Mouse (Mus musculus): Measurements from ENCODE around the gene Pprc1. TPM values are rescaled to one million over a fixed set of nuclear protein-coding genes. Genes with fewer than 3 reads are reported as not detected.

Pprc1 gene
- total and polyA plus RNA-seq, 3 experiments = 27.8 to 135 (median 39.3) TPM

- no peak for TF ChIP-seq MAFK (IDR thresholded peaks at IDR 0.05; ENCODE audit: borderline replicate concordance, low read depth, low read length)
- TF ChIP-seq BHLHE40 (IDR thresholded peaks at IDR 0.05; ENCODE audit: borderline replicate concordance, low read depth, low read length) = no peak
- TF ChIP-seq ZC3H11A (IDR thresholded peaks at IDR 0.05; ENCODE audit: low read depth, low read length) = no peak
These were observed 29.6 kb downstream of the Pprc1 start (continued) for GRCm38 (mm10) chr19:46074266-46074665.

GRCm38 (mm10) chr19:46075616-46076607, 31.2 kb downstream of the Pprc1 start, which contains the start of gene Nolc1:
Gene Nolc1 (plus strand): TSS chr19:46075863.
- peak within 1 kb of the TSS; percentile 89 to 91 for H3K4me3 ChIP-seq (ENCODE audit: control insufficient read depth in 1 of 2, insufficient read depth in 1 of 2, low read depth in 2 of 2, low read length in 2 of 2)
- peak; percentile 100 for DNase-seq (ENCODE audit: low read depth, low spot score)
- H3K9me3 ChIP-seq (replicated peaks; ENCODE audit: insufficient read depth, low read length) = no peaks in the 10 kb centered on the region
- H3K9ac ChIP-seq (ENCODE audit: control insufficient read depth, low read depth, low read length, poor library complexity, severe bottlenecking) = peak within 1 kb of the TSS; percentile 83
- H3K36me3 ChIP-seq (ENCODE audit: control insufficient read depth in 1 of 2, insufficient read depth in 2 of 2, low read length in 2 of 2) = peaks cover 16 to 18% of the 10 kb centered on the region in 2 experiments
- peaks cover 42% of the 10 kb centered on the region for H3K79me2 ChIP-seq (ENCODE audit: control insufficient read depth, insufficient read depth, low read length, poor library complexity)
- H3K27me3 ChIP-seq (ENCODE audit: control insufficient read depth in 1 of 2, insufficient read depth in 2 of 2, low read length in 2 of 2) = no peaks in the 10 kb centered on the region
- peak within 1 kb of the TSS; percentile 74 for H3K27ac ChIP-seq (ENCODE audit: control insufficient read depth, low read depth, low read length)
- H3K4me1 ChIP-seq (ENCODE audit: control insufficient read depth in 1 of 2, insufficient read depth in 2 of 2, low read length in 2 of 2) = peaks cover 2 to 10% of the 10 kb centered on the region in 2 experiments; a peak in 3 of 4 replicates
- TF ChIP-seq BHLHE40 (IDR thresholded peaks at IDR 0.05; ENCODE audit: borderline replicate concordance, low read depth, low read length) (no peak), MXI1 (IDR thresholded peaks at IDR 0.05; ENCODE audit: low read depth, low read length) (peak; percentile 100), CHD1 (IDR thresholded peaks at IDR 0.05; ENCODE audit: low read depth, low read length) (peak; percentile 93), HCFC1 (IDR thresholded peaks at IDR 0.05; ENCODE audit: low read depth, low read length) (peak; percentile 98), GATA1 (IDR thresholded peaks at IDR 0.05; ENCODE audit: low read depth, low read length) (no peak), POLR2AphosphoS2 (IDR thresholded peaks at IDR 0.05; ENCODE audit: low read length) (peak; percentile 96), ZKSCAN1 (IDR thresholded peaks at IDR 0.05; ENCODE audit: low read depth, low read length) (no peak), GABPA (IDR thresholded peaks at IDR 0.05; ENCODE audit: low read depth, low read length) (no peak), POLR2AphosphoS5 (IDR thresholded peaks at IDR 0.05; ENCODE audit: borderline replicate concordance, low read depth, low read length) (peak; percentile 73; the same call in 1 of the 2 replicates), MAX (IDR thresholded peaks at IDR 0.05; ENCODE audit: low read length) (peak; percentile 98), NELFE (IDR thresholded peaks at IDR 0.05; ENCODE audit: low read depth, low read length) (peak; percentile 97), NRF1 (IDR thresholded peaks at IDR 0.05; ENCODE audit: insufficient read depth, low read depth, low read length, poor library complexity, severe bottlenecking) (peak; percentile 75), USF1 (IDR thresholded peaks at IDR 0.05; ENCODE audit: low read depth, low read length) (peak; percentile 78), MYB (IDR thresholded peaks at IDR 0.05; ENCODE audit: low read depth, low read length) (no peak), RCOR1 (IDR thresholded peaks at IDR 0.05; ENCODE audit: low read depth, low read length) (no peak), CHD2 (IDR thresholded peaks at IDR 0.05; ENCODE audit: low read length) (no peak), ZNF384 (IDR thresholded peaks at IDR 0.05; ENCODE audit: low read depth, low read length) (no peak), TBP (IDR thresholded peaks at IDR 0.05; ENCODE audit: low read depth, low read length) (peak; percentile 88), MYC (IDR thresholded peaks at IDR 0.05; ENCODE audit: low read depth, low read length) (peak; percentile 100), ZC3H11A (IDR thresholded peaks at IDR 0.05; ENCODE audit: low read depth, low read length) (no peak), SIN3A (IDR thresholded peaks at IDR 0.05; ENCODE audit: low read length) (peak; percentile 99), RAD21 (IDR thresholded peaks at IDR 0.05; ENCODE audit: low read depth, low read length) (no peak), TAL1 (IDR thresholded peaks at IDR 0.05; ENCODE audit: low read length) (no peak), CTCF (IDR thresholded peaks at IDR 0.05 in 2 of 3, conservative IDR thresholded peaks at IDR 0.05 in 1 of 3; ENCODE audit: control insufficient read depth in 1 of 3, insufficient read depth in 1 of 3, low read depth in 2 of 3, low read length in 3 of 3, poor library complexity in 1 of 3, severe bottlenecking in 1 of 3) (no peak), JUND (IDR thresholded peaks at IDR 0.05; ENCODE audit: low read depth, low read length) (no peak), TCF12 (IDR thresholded peaks at IDR 0.05; ENCODE audit: low read depth, low read length) (peak; percentile 70), E2F4 (IDR thresholded peaks at IDR 0.05; ENCODE audit: borderline replicate concordance, low read depth, low read length) (peak; percentile 100), MAFK (IDR thresholded peaks at IDR 0.05; ENCODE audit: borderline replicate concordance, low read depth, low read length) (no peak), POLR2A (IDR thresholded peaks at IDR 0.05; ENCODE audit: control insufficient read depth in 1 of 2, insufficient read depth in 1 of 2, low read depth in 1 of 2, low read length in 2 of 2, poor library complexity in 1 of 2) (peak; percentile 91 to 99), ETS1 (IDR thresholded peaks at IDR 0.05; ENCODE audit: low read depth, low read length) (peak; percentile 74; the same call in 1 of the 2 replicates), USF2 (IDR thresholded peaks at IDR 0.05; ENCODE audit: borderline replicate concordance in 1 of 2, insufficient read depth in 1 of 2, low read depth in 1 of 2, low read length in 2 of 2) (no peak), UBTF (IDR thresholded peaks at IDR 0.05; ENCODE audit: borderline replicate concordance, insufficient read depth, low read depth, low read length) (0 out of 2 replicates have a peak, but pooled peaks have one; percentile 87)
